Mouse (Mus musculus) adrenal gland, postnatal 10 days (tissue): ENCODE measurements at regions not wholly inside any gene's neighbourhood (a gene's known extent, or its start where the extent isn't known, plus 50 kb on each side); places are given as distances from the start of the nearest gene placed in this dataset.

Experiments
- DNase-seq: peaks from one replicate; pipeline ENCODE4 v3.0.0; 2021; ENCODE audit warnings: mixed read lengths

- no peak for DNase-seq
These were observed 150.8 kb upstream of the Nr3c2 start for GRCm38 (mm10) chr8:76748471-76748870.

DNA sequence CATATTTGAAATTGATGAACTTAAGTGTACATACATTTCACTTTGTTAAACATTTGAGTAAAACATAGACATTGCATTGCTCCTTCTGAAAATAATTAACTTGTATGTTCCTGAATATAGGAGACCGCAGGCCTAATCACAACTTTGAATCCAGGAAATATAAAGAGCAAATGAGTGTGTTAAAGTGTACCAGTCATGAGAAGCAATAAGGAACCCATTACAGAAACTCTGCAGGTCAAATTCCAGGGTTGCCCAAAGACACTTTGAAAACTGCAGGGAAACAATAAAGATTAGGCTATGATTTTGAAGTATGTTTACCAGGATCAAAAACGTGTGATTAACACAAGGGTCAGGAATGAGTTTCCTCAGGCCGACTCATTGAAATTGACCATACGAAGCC is 149.0 kb upstream of the Nr3c2 start:
- no peak for DNase-seq

DNA sequence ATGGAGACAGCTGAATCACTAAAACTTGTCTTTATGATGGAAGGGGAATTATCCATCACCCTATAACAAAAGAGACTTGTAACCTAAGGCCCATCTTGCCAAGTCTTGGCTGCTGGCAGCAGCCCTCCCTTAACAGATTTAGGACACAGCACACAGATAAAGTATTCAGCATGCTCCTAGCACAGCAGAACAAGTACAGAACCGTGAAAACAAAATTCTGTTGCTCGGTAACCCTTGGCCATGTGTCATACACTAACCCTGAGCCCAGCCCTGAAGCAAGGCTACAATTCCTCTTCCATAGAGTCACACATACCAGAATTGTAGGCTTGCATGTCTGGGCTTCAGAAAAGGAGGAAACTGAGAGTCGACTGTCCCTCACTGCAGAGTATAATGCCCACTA is 145.1 kb upstream of the Nr3c2 start:
- peak; percentile 20 for DNase-seq

- peak; percentile 3 for DNase-seq
These were observed 135.0 kb upstream of the Nr3c2 start for GRCm38 (mm10) chr8:76764201-76764600.

DNA sequence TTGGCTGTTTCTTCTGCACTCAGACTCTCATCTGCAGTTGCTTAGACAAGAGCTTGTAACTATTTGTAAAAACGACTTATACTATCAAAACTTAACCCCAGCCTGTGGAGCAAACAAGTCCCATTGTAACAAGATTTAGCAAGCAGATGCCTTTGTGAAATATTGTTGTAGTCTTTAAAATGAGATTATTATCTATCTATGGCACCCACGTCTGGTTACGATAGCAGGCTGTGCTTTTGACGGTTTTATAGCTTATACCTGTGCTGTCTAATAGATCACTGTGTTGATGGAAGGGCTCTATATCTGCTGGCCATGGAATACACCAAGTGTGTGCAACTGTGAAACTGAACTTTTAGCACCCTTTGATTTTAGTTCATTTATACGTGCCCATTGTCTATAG is 130.9 kb upstream of the Nr3c2 start:
- DNase-seq: no peak

DNA sequence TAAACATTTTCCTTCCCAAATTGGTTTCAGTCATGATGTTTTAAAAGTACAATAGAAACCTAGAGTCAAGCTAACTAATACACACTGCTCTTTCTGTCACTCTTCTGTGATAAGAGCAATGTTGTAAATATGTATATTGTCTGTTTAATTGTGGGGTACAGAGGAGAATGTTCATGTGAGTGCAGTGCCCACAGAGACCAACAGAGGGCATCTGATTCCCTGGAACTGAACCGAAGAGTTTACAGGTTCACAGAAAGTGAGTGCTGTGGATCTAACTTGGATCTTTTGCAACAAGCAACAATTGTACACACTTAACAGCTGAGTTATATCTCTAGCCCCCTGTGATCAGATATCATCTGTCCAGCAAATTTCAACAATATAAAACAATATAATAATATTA is 111.5 kb upstream of the Nr3c2 start:
- no peak for DNase-seq

- no peak for DNase-seq
These were observed 105.4 kb upstream of the Nr3c2 start for GRCm38 (mm10) chr8:76793891-76794290.

GRCm38 (mm10) chr8:76799998-76800397 is 99.2 kb upstream of the Nr3c2 start:
- no peak for DNase-seq

- no peak for DNase-seq
These were observed 75.8 kb upstream of the Nr3c2 start for GRCm38 (mm10) chr8:76823456-76823855.
